Mouse (Mus musculus) bone marrow, adult 2 months (tissue): ENCODE measurements around the gene H2al1g.
"Not testable (repeated sequence)": the region's sequence is repeated elsewhere in the genome, so short reads cannot be mapped to it uniquely, and the experiment has no call there.

Source experiments
- CTCF ChIP-seq: fragments of 200-500 bp; IDR thresholded peaks from 2 replicates; pipeline ENCODE4 v1.5.1; 2011; ENCODE audit warnings: low read length, control low read depth; ENCODE audit not compliant: control insufficient read depth, insufficient read depth
- POLR2A ChIP-seq: fragments of 200-500 bp; IDR thresholded peaks from 2 replicates; pipeline ENCODE4 v1.6.1; 2011; ENCODE audit warnings: low read depth, mild to moderate bottlenecking, control low read depth, low read length, borderline replicate concordance; ENCODE audit not compliant: control insufficient read depth

DNA sequence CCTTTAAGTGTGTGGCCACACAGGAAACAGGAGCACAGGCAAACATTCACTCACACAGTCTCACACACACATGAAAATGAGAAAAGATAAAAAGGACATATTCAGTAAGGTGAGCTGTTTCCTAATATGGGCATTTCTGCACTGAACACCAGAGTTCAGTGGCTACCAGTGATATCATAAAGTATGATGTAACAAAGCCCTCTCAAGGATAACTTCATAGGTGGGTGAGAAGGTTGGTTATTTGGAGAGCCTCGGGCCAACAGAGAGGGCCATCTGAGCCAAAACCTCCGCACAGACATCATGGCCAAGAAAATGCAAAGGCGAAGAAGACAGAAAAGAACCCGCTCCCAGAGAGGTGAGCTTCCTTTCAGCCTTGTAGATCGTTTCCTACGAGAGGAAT lies 3.1 kb downstream of the H2al1g start, which contains the start of gene H2al1h:
- not testable (repeated sequence) for TF ChIP-seq POLR2A, CTCF
